Mouse (Mus musculus): Measurements from ENCODE around the gene Cyld. TPM values are rescaled to one million over a fixed set of nuclear protein-coding genes. Genes with fewer than 3 reads are reported as not detected.

The Cyld gene
- polyA plus RNA-seq, 1 experiment from 2014 or later, result 21.1 TPM

GRCm38 (mm10) chr8:88664947-88665346 is 31.9 kb upstream of the Cyld start:
- no peak overlapping the region for H3K4me2 ChIP-seq (ENCODE audit: low read length)
- H3K4me3 ChIP-seq (replicated peaks; ENCODE audit: low read depth, low read length), result no peak overlapping the region
- peak; percentile 39 for DNase-seq
- ATAC-seq (ENCODE audit: low FRiP score, low TSS enrichment), result no peak
- no peak overlapping the region for H3K27ac ChIP-seq (replicated peaks; ENCODE audit: low read depth, low read length)
- H3K27me3 ChIP-seq (ENCODE audit: control insufficient read depth, insufficient read depth, low read length), result no peaks in the 10 kb centered on the region
- peaks cover 11% of the 10 kb centered on the region for H3K4me1 ChIP-seq (ENCODE audit: control insufficient read depth, insufficient read depth, low read length)
- H3K9me3 ChIP-seq (ENCODE audit: control insufficient read depth, low read length), result no peaks in the 10 kb centered on the region
- no peaks in the 10 kb centered on the region for H3K36me3 ChIP-seq (ENCODE audit: control insufficient read depth, insufficient read depth, low read length)
- H3K9ac ChIP-seq (replicated peaks; ENCODE audit: low read length), result no peak overlapping the region
- WGBS, result 86% methylated on average over 19 of the region's 19 CpGs

DNA sequence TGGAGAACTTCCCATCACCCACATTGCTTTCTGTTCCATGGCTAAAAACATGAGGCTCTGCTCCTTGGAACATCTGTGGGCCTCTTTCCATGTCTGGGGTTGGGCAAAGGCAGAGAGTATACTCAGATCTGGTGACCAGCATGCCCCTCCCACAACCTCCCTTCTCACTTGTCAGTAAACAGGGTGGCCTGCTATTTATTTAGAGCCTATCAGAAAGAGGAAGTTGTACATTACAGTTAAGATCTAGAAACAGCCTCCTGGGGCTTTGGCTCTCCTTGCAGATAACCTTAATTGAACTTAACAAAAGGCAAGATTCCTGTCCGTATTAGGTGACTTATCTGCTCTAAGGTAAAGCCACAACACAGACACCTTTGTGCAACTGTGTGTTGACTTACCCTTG is 30.4 kb upstream of the Cyld start:
- ATAC-seq (ENCODE audit: low FRiP score, low TSS enrichment) (no peak), DNase-seq (no peak)
- Histone ChIP-seq H3K9ac (replicated peaks; ENCODE audit: low read length) (no peak overlapping the region), H3K27ac (replicated peaks; ENCODE audit: low read depth, low read length) (no peak overlapping the region), H3K9me3 (ENCODE audit: control insufficient read depth, low read length) (no peaks in the 10 kb centered on the region), H3K4me3 (replicated peaks; ENCODE audit: low read depth, low read length) (no peak overlapping the region), H3K4me2 (ENCODE audit: low read length) (no peak overlapping the region), H3K36me3 (ENCODE audit: control insufficient read depth, insufficient read depth, low read length) (no peaks in the 10 kb centered on the region), H3K27me3 (ENCODE audit: control insufficient read depth, insufficient read depth, low read length) (no peaks in the 10 kb centered on the region), H3K4me1 (ENCODE audit: control insufficient read depth, insufficient read depth, low read length) (peaks cover 11% of the 10 kb centered on the region)
- 73% methylated on average over 1 of the region's 1 CpGs for WGBS

DNA sequence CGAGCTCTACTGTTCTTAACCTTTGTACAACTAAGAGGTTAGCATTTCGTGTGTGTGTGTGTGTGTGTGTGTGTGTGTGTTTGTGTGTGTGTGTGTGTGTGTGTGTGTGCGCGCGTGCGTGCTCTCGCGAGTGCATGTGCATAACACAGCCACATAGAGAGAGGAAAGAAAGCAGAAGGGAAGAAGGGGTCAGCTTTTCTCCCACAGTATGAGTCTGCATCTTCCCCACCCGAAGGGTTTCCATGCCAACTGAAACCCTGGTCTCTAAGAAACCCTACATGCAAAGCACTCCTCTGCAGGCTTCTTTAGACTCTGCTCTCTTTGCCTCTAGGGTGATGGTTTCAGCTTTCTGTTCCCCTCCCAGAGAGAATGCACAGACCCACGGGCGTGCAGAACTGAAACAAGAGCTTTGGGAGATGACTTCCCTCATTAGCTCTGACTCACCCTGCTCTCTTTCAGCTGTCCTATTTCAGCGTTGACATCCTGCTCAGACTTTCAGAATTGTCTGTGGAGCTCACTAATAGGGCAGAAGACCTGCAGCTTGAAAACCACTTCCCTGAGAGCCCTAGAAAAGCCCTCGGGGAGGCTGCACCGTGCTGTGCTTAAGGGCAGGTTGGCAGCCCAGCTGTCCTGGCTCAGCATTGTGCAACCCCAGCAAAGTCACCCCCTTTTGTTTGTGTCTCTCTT is 28.3 kb upstream of the Cyld start:
- ATAC-seq (ENCODE audit: low FRiP score, low TSS enrichment) (peak; percentile 27; the same call in 1 of the 2 replicates), DNase-seq (peak; percentile 76)
- no peaks in the 10 kb centered on the region for H3K36me3 ChIP-seq (ENCODE audit: control insufficient read depth, insufficient read depth, low read length)
- H3K9ac ChIP-seq (replicated peaks; ENCODE audit: low read length), result no peak overlapping the region
- peak overlapping the region; percentile 58 for H3K27ac ChIP-seq (replicated peaks; ENCODE audit: low read depth, low read length)
- peaks cover 11% of the 10 kb centered on the region for H3K4me1 ChIP-seq (ENCODE audit: control insufficient read depth, insufficient read depth, low read length)
- no peaks in the 10 kb centered on the region for H3K27me3 ChIP-seq (ENCODE audit: control insufficient read depth, insufficient read depth, low read length)
- no peaks in the 10 kb centered on the region for H3K9me3 ChIP-seq (ENCODE audit: control insufficient read depth, low read length)
- 26% methylated on average over 14 of the region's 14 CpGs for WGBS
- H3K4me3 ChIP-seq (replicated peaks; ENCODE audit: low read depth, low read length), result no peak overlapping the region
- 0 out of 2 replicates have a peak overlapping the region, but pooled peaks have one; percentile 4 for H3K4me2 ChIP-seq (ENCODE audit: low read length)

GRCm38 (mm10) chr8:88670782-88671181 is 26.0 kb upstream of the Cyld start:
- DNase-seq, result no peak
- no peaks in the 10 kb centered on the region for H3K9me3 ChIP-seq (ENCODE audit: control insufficient read depth, low read length)
- 69% methylated on average over 6 of the region's 6 CpGs for WGBS

GRCm38 (mm10) chr8:88671575-88671974 is 25.3 kb upstream of the Cyld start:
- Histone ChIP-seq H3K27me3 (ENCODE audit: control insufficient read depth, insufficient read depth, low read length) (no peaks in the 10 kb centered on the region), H3K4me2 (ENCODE audit: low read length) (no peak overlapping the region), H3K9ac (replicated peaks; ENCODE audit: low read length) (no peak overlapping the region), H3K36me3 (ENCODE audit: control insufficient read depth, insufficient read depth, low read length) (no peaks in the 10 kb centered on the region), H3K4me1 (ENCODE audit: control insufficient read depth, insufficient read depth, low read length) (peaks cover 11% of the 10 kb centered on the region), H3K9me3 (ENCODE audit: control insufficient read depth, low read length) (no peaks in the 10 kb centered on the region), H3K4me3 (replicated peaks; ENCODE audit: low read depth, low read length) (no peak overlapping the region), H3K27ac (replicated peaks; ENCODE audit: low read depth, low read length) (no peak overlapping the region)
- ATAC-seq (ENCODE audit: low FRiP score, low TSS enrichment) (no peak), DNase-seq (no peak)
- WGBS, result 86% methylated on average over 10 of the region's 10 CpGs

More at GRCm38 (mm10) chr8:88670782-88671181, 26.0 kb upstream of the Cyld start:
- Histone ChIP-seq H3K4me1 (ENCODE audit: control insufficient read depth, insufficient read depth, low read length) (peaks cover 11% of the 10 kb centered on the region), H3K9ac (replicated peaks; ENCODE audit: low read length) (no peak overlapping the region), H3K4me3 (replicated peaks; ENCODE audit: low read depth, low read length) (no peak overlapping the region), H3K4me2 (ENCODE audit: low read length) (no peak overlapping the region), H3K36me3 (ENCODE audit: control insufficient read depth, insufficient read depth, low read length) (no peaks in the 10 kb centered on the region), H3K27me3 (ENCODE audit: control insufficient read depth, insufficient read depth, low read length) (no peaks in the 10 kb centered on the region), H3K27ac (replicated peaks; ENCODE audit: low read depth, low read length) (no peak overlapping the region)
- no peak for ATAC-seq (ENCODE audit: low FRiP score, low TSS enrichment)

DNA sequence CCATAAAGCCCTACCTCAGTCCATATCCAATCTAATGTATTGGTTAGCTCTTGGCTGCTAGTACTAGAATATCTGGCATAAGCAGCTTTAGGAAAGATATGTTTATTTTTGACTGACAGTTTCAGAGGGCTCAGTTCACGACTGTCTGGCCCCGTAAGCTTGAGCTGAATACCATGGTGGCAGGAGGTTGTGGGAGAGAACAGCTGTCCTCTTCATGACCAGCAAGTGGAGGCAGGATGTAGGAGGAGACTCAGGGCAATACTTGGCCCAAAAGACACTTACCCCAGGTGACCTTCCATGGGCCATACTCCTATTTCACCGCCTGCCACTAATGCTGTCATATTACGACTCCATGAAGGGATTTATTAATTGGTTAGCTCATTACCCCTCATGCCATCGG is 23.0 kb upstream of the Cyld start:
- no peaks in the 10 kb centered on the region for H3K36me3 ChIP-seq (ENCODE audit: control insufficient read depth, insufficient read depth, low read length)
- no peak overlapping the region for H3K9ac ChIP-seq (replicated peaks; ENCODE audit: low read length)
- DNase-seq (no peak), ATAC-seq (ENCODE audit: low FRiP score, low TSS enrichment) (no peak)
- no peak overlapping the region for H3K4me3 ChIP-seq (replicated peaks; ENCODE audit: low read depth, low read length)
- whole genome bisulfite sequencing, result 87% methylated on average over 5 of the region's 5 CpGs
- H3K27ac ChIP-seq (replicated peaks; ENCODE audit: low read depth, low read length), result no peak overlapping the region
- H3K4me2 ChIP-seq (ENCODE audit: low read length), result no peak overlapping the region
- peaks cover 5% of the 10 kb centered on the region for H3K4me1 ChIP-seq (ENCODE audit: control insufficient read depth, insufficient read depth, low read length)
- H3K27me3 ChIP-seq (ENCODE audit: control insufficient read depth, insufficient read depth, low read length), result no peaks in the 10 kb centered on the region
- no peaks in the 10 kb centered on the region for H3K9me3 ChIP-seq (ENCODE audit: control insufficient read depth, low read length)

GRCm38 (mm10) chr8:88675372-88676165 is 21.3 kb upstream of the Cyld start:
- H3K36me3 ChIP-seq (ENCODE audit: control insufficient read depth, insufficient read depth, low read length), result no peaks in the 10 kb centered on the region
- no peaks in the 10 kb centered on the region for H3K4me1 ChIP-seq (ENCODE audit: control insufficient read depth, insufficient read depth, low read length)
- no peak overlapping the region for H3K4me2 ChIP-seq (ENCODE audit: low read length)
- H3K4me3 ChIP-seq (replicated peaks; ENCODE audit: low read depth, low read length), result no peak overlapping the region
- no peak overlapping the region for H3K9ac ChIP-seq (replicated peaks; ENCODE audit: low read length)
- ATAC-seq (ENCODE audit: low FRiP score, low TSS enrichment) (no peak), DNase-seq (no peak)
- no peaks in the 10 kb centered on the region for H3K9me3 ChIP-seq (ENCODE audit: control insufficient read depth, low read length)
- 92% methylated on average over 12 of the region's 12 CpGs for WGBS
- H3K27ac ChIP-seq (replicated peaks; ENCODE audit: low read depth, low read length), result no peak overlapping the region
- H3K27me3 ChIP-seq (ENCODE audit: control insufficient read depth, insufficient read depth, low read length), result no peaks in the 10 kb centered on the region

GRCm38 (mm10) chr8:88677071-88677470 is 19.8 kb upstream of the Cyld start:
- ATAC-seq (ENCODE audit: low FRiP score, low TSS enrichment) (no peak), DNase-seq (no peak)
- no peak overlapping the region for H3K9ac ChIP-seq (replicated peaks; ENCODE audit: low read length)
- H3K9me3 ChIP-seq (ENCODE audit: control insufficient read depth, low read length), result no peaks in the 10 kb centered on the region
- H3K4me1 ChIP-seq (ENCODE audit: control insufficient read depth, insufficient read depth, low read length), result no peaks in the 10 kb centered on the region
- H3K27ac ChIP-seq (replicated peaks; ENCODE audit: low read depth, low read length), result no peak overlapping the region
- no peak overlapping the region for H3K4me3 ChIP-seq (replicated peaks; ENCODE audit: low read depth, low read length)
- H3K27me3 ChIP-seq (ENCODE audit: control insufficient read depth, insufficient read depth, low read length), result no peaks in the 10 kb centered on the region
- H3K36me3 ChIP-seq (ENCODE audit: control insufficient read depth, insufficient read depth, low read length), result no peaks in the 10 kb centered on the region
- no peak overlapping the region for H3K4me2 ChIP-seq (ENCODE audit: low read length)
- 78% methylated on average over 8 of the region's 8 CpGs for WGBS

DNA sequence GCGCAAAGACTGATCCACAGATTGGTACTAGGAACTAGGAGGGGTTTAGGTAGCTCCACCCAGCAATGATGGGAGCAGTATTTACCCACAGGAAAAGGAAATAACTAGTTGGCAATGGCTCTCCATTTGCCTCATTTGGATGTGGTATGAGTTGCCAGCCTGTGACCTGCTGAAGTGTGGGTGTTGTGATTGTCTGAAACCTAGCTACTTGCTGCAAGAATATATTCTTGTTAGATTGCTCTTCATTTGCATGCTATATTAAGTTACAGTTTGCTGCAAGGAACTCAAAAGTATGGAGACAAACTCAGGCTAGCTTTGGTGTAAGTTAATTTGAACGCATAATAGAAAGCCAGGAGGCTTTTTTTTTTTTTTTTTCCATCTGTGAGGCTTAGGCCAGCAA is 16.3 kb upstream of the Cyld start:
- ATAC-seq (ENCODE audit: low FRiP score, low TSS enrichment), result no peak
- no peak overlapping the region for H3K4me3 ChIP-seq (replicated peaks; ENCODE audit: low read depth, low read length)
- no peak overlapping the region for H3K4me2 ChIP-seq (ENCODE audit: low read length)
- WGBS, result 89% methylated on average over 2 of the region's 2 CpGs
- H3K27ac ChIP-seq (replicated peaks; ENCODE audit: low read depth, low read length), result no peak overlapping the region
- no peaks in the 10 kb centered on the region for H3K27me3 ChIP-seq (ENCODE audit: control insufficient read depth, insufficient read depth, low read length)
- no peaks in the 10 kb centered on the region for H3K9me3 ChIP-seq (ENCODE audit: control insufficient read depth, low read length)
- H3K4me1 ChIP-seq (ENCODE audit: control insufficient read depth, insufficient read depth, low read length), result no peaks in the 10 kb centered on the region
- no peak for DNase-seq
- H3K36me3 ChIP-seq (ENCODE audit: control insufficient read depth, insufficient read depth, low read length), result no peaks in the 10 kb centered on the region
- no peak overlapping the region for H3K9ac ChIP-seq (replicated peaks; ENCODE audit: low read length)
